Mouse (Mus musculus): ENCODE results near the gene Ppp1ca.

Gene Ppp1ca

DNA sequence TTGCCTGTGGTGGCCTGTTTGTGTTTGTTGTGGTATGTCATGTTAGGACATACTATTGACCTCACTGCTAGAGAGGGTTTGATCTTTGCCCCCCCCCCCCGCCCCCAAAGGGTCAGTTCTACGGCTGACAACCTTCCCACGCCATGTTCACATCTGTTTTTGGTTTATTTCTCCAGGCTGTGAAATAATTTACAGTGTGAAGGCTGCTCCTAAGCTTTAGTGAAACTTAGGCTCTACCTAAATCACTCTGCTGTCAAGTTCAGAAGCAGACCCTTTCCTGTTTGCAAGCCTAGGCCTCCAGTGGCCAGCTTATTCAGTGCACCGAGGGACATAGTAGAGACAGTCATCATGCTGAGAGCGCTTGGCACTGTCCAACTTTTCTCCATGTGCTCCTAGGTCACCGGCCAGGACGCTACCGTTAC, 48.4 kb downstream of the Ppp1ca start:
- no peak for DNase-seq

DNA sequence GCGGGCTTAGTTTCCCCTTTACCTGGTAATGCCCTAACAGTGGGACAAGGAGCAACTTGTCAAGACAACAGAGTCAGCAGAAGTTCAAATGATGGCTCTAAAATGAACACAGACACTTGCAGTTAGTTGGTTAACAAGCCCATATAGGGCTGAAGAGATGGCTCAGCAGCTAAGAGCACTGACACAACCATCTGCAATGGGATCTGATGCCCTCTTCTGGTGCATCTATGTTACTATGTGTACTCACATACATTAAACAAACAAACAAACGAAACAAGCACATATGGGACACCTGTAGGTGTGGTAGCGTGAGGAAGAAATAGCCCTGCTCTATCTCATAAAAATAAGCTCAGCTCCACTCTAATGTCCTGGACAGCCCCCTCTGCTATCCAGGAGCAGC, 50.6 kb downstream of the Ppp1ca start:
- no peak for DNase-seq

DNA sequence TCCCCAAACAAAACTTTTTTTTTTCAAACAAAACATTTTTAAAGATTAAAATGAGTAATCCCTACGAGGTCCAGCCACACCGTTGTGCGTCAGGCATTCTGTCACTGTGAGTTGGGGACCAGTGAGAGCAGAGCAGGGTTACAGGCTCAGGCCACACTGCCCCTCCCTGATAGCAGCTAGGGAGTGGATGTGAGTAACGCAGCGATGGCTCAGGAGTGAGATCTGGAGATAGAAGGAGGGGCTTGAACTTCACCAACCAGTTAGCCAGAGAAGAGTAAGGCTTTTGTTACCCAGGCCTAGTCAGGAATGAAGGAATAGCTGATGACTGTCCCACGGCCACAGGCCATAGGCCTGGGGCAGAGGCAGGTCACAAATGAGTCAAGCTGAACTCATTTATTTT, 52.9 kb downstream of the Ppp1ca start:
- no peak for DNase-seq
